Mouse (Mus musculus) R1 (cell line): ENCODE measurements around the gene Gak.
A peak's percentile ranks its signal among the peaks of the same experiment; 100 is the strongest.
"Not testable (repeated sequence)": the region's sequence is repeated elsewhere in the genome, so short reads cannot be mapped to it uniquely, and the experiment has no call there.

Experiments used
- DNase-seq: peaks from one replicate; pipeline ENCODE4 v3.0.0-alpha.2; 2018; ENCODE audit warnings: low read depth, low spot score

Gene Gak

GRCm38 (mm10) chr5:108655891-108656650, 26.5 kb upstream of the Gak start:
- no peak for DNase-seq

GRCm38 (mm10) chr5:108655381-108655780, 25.8 kb upstream of the Gak start:
- DNase-seq, result no peak

GRCm38 (mm10) chr5:108654444-108654990, 25.0 kb upstream of the Gak start:
- DNase-seq, result no peak

GRCm38 (mm10) chr5:108653341-108653740, 23.8 kb upstream of the Gak start:
- DNase-seq, result no peak

GRCm38 (mm10) chr5:108651823-108652222, 22.3 kb upstream of the Gak start:
- DNase-seq, result peak; percentile 65

- DNase-seq, result no peak
Observed at GRCm38 (mm10) chr5:108651136-108651720, 21.7 kb upstream of the Gak start.

- no peak for DNase-seq
Observed at GRCm38 (mm10) chr5:108650341-108650740, 20.8 kb upstream of the Gak start.

- no peak for DNase-seq
Observed at GRCm38 (mm10) chr5:108648937-108649576, 19.5 kb upstream of the Gak start.

- DNase-seq, result no peak
Observed at GRCm38 (mm10) chr5:108647820-108648465, 18.4 kb upstream of the Gak start.

GRCm38 (mm10) chr5:108647311-108647710, 17.8 kb upstream of the Gak start:
- DNase-seq, result no peak

- DNase-seq, result no peak
Observed at GRCm38 (mm10) chr5:108646343-108646660, 16.7 kb upstream of the Gak start.

- no peak for DNase-seq
Observed at GRCm38 (mm10) chr5:108645651-108646342, 16.2 kb upstream of the Gak start.

GRCm38 (mm10) chr5:108643674-108644073, 14.1 kb upstream of the Gak start:
- no peak for DNase-seq

GRCm38 (mm10) chr5:108636172-108636571, 6.6 kb upstream of the Gak start:
- DNase-seq, result no peak

GRCm38 (mm10) chr5:108634088-108634487, 4.5 kb upstream of the Gak start:
- DNase-seq, result not testable (repeated sequence)

- no peak for DNase-seq
Observed at GRCm38 (mm10) chr5:108633676-108634075, 4.1 kb upstream of the Gak start.

GRCm38 (mm10) chr5:108628891-108629633, 493 bp downstream of the Gak start:
- peak; percentile 44 for DNase-seq

- no peak for DNase-seq
Observed at GRCm38 (mm10) chr5:108626050-108626660, 3.4 kb downstream of the Gak start.

GRCm38 (mm10) chr5:108621870-108622269, 7.7 kb downstream of the Gak start:
- DNase-seq, result no peak

- DNase-seq, result no peak
Observed at GRCm38 (mm10) chr5:108610426-108610825, 19.1 kb downstream of the Gak start.
